In genomic region chr14:27622176-27622922, GRCm38 (mm10) we compare ENCODE assay signal across 7 mouse cellular contexts. TPM values are rescaled to one million over a fixed set of nuclear protein-coding genes. Genes with fewer than 3 reads are reported as not detected.
DNase-seq lines count a peak whose midpoint lies in the region; ATAC-seq and TF ChIP-seq lines count a peak whose summit lies in the region.

Gene Erc2, plus strand, starts transcription at chr14:27622428.

- ATAC-seq in midbrain, embryonic 14.5 days (ENCODE audit: low FRiP score, low TSS enrichment) = peak; percentile 94
- peak; percentile 96 for ATAC-seq in stomach, postnatal 0 days (ENCODE audit: low FRiP score, low TSS enrichment)

- peak within 1 kb of the TSS; percentile 71 for H3K4me2 ChIP-seq in midbrain, embryonic 14.5 days (ENCODE audit: low read length)
- peak within 1 kb of the TSS; percentile 99 for H3K4me2 ChIP-seq in stomach, postnatal 0 days (replicated peaks; ENCODE audit: low read depth)

- no peaks in the 10 kb centered on the region for H3K9me3 ChIP-seq in limb, embryonic 10.5 days (replicated peaks)
- H3K9me3 ChIP-seq in midbrain, embryonic 14.5 days (ENCODE audit: control insufficient read depth, low read length) = no peaks in the 10 kb centered on the region
- H3K9me3 ChIP-seq in stomach, postnatal 0 days (ENCODE audit: control insufficient read depth, low read length) = no peaks in the 10 kb centered on the region

- H3K36me3 ChIP-seq in limb, embryonic 10.5 days = no peaks in the 10 kb centered on the region
- H3K36me3 ChIP-seq in midbrain, embryonic 14.5 days (ENCODE audit: control insufficient read depth, insufficient read depth, low read length) = no peaks in the 10 kb centered on the region
- H3K36me3 ChIP-seq in stomach, postnatal 0 days (ENCODE audit: control insufficient read depth, insufficient read depth, low read length) = no peaks in the 10 kb centered on the region

- TF ChIP-seq EP300 in stomach, postnatal 0 days (optimal IDR thresholded peaks at IDR 0.05) = no peak

- under 1% methylated on average over 65 of the region's 78 CpGs for WGBS in limb, embryonic 10.5 days
- WGBS in midbrain, embryonic 14.5 days = under 1% methylated on average over 78 of the region's 78 CpGs
- under 1% methylated on average over 54 of the region's 78 CpGs for WGBS in stomach, postnatal 0 days

- peaks cover 22% of the 10 kb centered on the region for H3K27me3 ChIP-seq in limb, embryonic 10.5 days (ENCODE audit: low read depth, poor library complexity, severe bottlenecking)
- H3K27me3 ChIP-seq in midbrain, embryonic 14.5 days (ENCODE audit: control insufficient read depth, insufficient read depth, low read length) = no peaks in the 10 kb centered on the region
- peaks cover 3% of the 10 kb centered on the region; the same call in 1 of the 2 replicates for H3K27me3 ChIP-seq in stomach, postnatal 0 days (ENCODE audit: control insufficient read depth, insufficient read depth, low read length)

- TF ChIP-seq CTCF in stomach, postnatal 0 days (IDR thresholded peaks at IDR 0.05; ENCODE audit: low read depth) = peak; percentile 77

- peak; percentile 48 to 49 for DNase-seq in adrenal gland, postnatal 4 days (ENCODE audit: low spot score in 2 of 2)
- peak; percentile 83 for DNase-seq in embryo, embryonic 9.5 days (ENCODE audit: extremely low spot score)
- DNase-seq in gastrocnemius, postnatal 4 days (ENCODE audit: low spot score in 2 of 2) = peak; percentile 27 to 53
- DNase-seq in kidney, adult 18-20 months = peak; percentile 78
- DNase-seq in limb, embryonic 10.5 days (ENCODE audit: low spot score) = peak; percentile 87
- DNase-seq in midbrain, embryonic 14.5 days = peak; percentile 94
- DNase-seq in stomach, postnatal 0 days (ENCODE audit: low spot score) = peak; percentile 84

- H3K27ac ChIP-seq in limb, embryonic 10.5 days = peak within 1 kb of the TSS; percentile 79
- H3K27ac ChIP-seq in midbrain, embryonic 14.5 days (replicated peaks; ENCODE audit: low read depth, low read length) = peak within 1 kb of the TSS; percentile 90
- no peak within 1 kb of the TSS for H3K27ac ChIP-seq in stomach, postnatal 0 days (replicated peaks)

- peak within 1 kb of the TSS; percentile 77 for H3K4me3 ChIP-seq in limb, embryonic 10.5 days
- peak within 1 kb of the TSS; percentile 83 for H3K4me3 ChIP-seq in midbrain, embryonic 14.5 days (replicated peaks; ENCODE audit: low read depth, low read length)
- peak within 1 kb of the TSS; percentile 50 for H3K4me3 ChIP-seq in stomach, postnatal 0 days (ENCODE audit: low read depth, low read length)

- peak within 1 kb of the TSS; percentile 90 for H3K9ac ChIP-seq in midbrain, embryonic 14.5 days (replicated peaks; ENCODE audit: low read length)
- H3K9ac ChIP-seq in stomach, postnatal 0 days (ENCODE audit: low read length) = peak within 1 kb of the TSS; percentile 59; the same call in 1 of the 2 replicates

- peaks cover 18% of the 10 kb centered on the region for H3K4me1 ChIP-seq in limb, embryonic 10.5 days
- H3K4me1 ChIP-seq in midbrain, embryonic 14.5 days (ENCODE audit: control insufficient read depth, insufficient read depth, low read length) = peaks cover 5% of the 10 kb centered on the region; the same call in 1 of the 2 replicates
- H3K4me1 ChIP-seq in stomach, postnatal 0 days (replicated peaks; ENCODE audit: control insufficient read depth, insufficient read depth) = no peaks in the 10 kb centered on the region

RNA-seq across cellular contexts. Expression of gene Erc2, which starts in this region (rescaled TPM):
- 10 to 100 TPM; 16.9 to 17.7 TPM for total RNA-seq in adrenal gland, postnatal 4 days (2021)
- total RNA-seq in gastrocnemius, postnatal 4 days (2021) = 1 to 10 TPM; 3.2 to 3.3 TPM
- polyA plus RNA-seq in limb, embryonic 10.5 days (2016; fragmentation: Nextera tagmentation; extraction: Ambion mirVana) = 3.7 and 4.8 TPM in 2 replicates
- 80.1 and 90.7 TPM in 2 replicates for polyA plus RNA-seq in midbrain, embryonic 14.5 days (2014; fragmentation: Nextera tagmentation; extraction: Ambion mirVana)
- polyA plus RNA-seq in stomach, postnatal 0 days (2015; fragmentation: Nextera tagmentation; extraction: Ambion mirVana) = 2.3 and 3.0 TPM in 2 replicates

Comparison
In these comparisons a context has a peak if more than half of its experiments do, and no peak if none do; other contexts are left out.
1. RNA of gene Erc2 (total RNA-seq): 16.9 to 17.7 TPM in adrenal gland, postnatal 4 days; 3.2 to 3.3 TPM in gastrocnemius, postnatal 4 days; every median in the first group is over 4 times any median in the second.
2. RNA of gene Erc2 (polyA plus RNA-seq): 80.1 to 90.7 TPM in midbrain, embryonic 14.5 days; 3.7 to 4.8 TPM in limb, embryonic 10.5 days and 2.3 to 3.0 TPM in stomach, postnatal 0 days; every median in the first group is over 10 times any median in the second.
3. DNase-seq: peak in every context shown above with its lines; median percentile 94 in midbrain, embryonic 14.5 days; 87 in limb, embryonic 10.5 days; 84 in stomach, postnatal 0 days; 83 in embryo, embryonic 9.5 days; 78 in kidney, adult 18-20 months; 48 in adrenal gland, postnatal 4 days; 40 in gastrocnemius, postnatal 4 days.
4. Peak in every context shown above with its lines, with median percentiles within 50 percentile points of each other: H3K4me3 ChIP-seq.